Mouse (Mus musculus) erythroid progenitor cell, adult 5-6 weeks (primary cell): Measurements from ENCODE around the gene Zfp825. TPM values are rescaled to one million over a fixed set of nuclear protein-coding genes. Genes with fewer than 3 reads are reported as not detected.

ENCODE experiments used
- total RNA-seq, 2 experiments: library from RNA; stranded (forward) in 1 of 2; stranded (reverse) in 1 of 2; fragments of 150-400 nt in 1 of 2; fragments of 186-747, 209-891 nt in 1 of 2; gene quantifications; 2 replicates each; pipeline versions ENCODE4 v1.2.3 to v1.2.4; 2015 to 2017; ENCODE audit warnings: low replicate concordance in 2 of 2

Gene Zfp825
- total RNA-seq, 2 experiments from 2014 or later, result 5.0 to 5.1 TPM

Other genes starting within 250 kb of the Zfp825 start
- not detected in 2 replicates for gene Ahrr, start 201.7 kb downstream of the Zfp825 start, total RNA-seq (2015; ENCODE audit: low replicate concordance)
- gene Ahrr, start 201.7 kb downstream of the Zfp825 start, total RNA-seq (2017; ENCODE audit: low replicate concordance), result not detected in 2 replicates
- 56.2 and 60.8 TPM in 2 replicates for gene Pdcd6, start 176.4 kb downstream of the Zfp825 start, total RNA-seq (2015; ENCODE audit: low replicate concordance)
- gene Pdcd6, start 176.4 kb downstream of the Zfp825 start, total RNA-seq (2017; ENCODE audit: low replicate concordance), result 25.1 and 48.8 TPM in 2 replicates
- gene Sdha, start 143.7 kb downstream of the Zfp825 start, total RNA-seq (2015; ENCODE audit: low replicate concordance), result 80.4 and 91.8 TPM in 2 replicates
- gene Sdha, start 143.7 kb downstream of the Zfp825 start, total RNA-seq (2017; ENCODE audit: low replicate concordance), result 94.1 and 108 TPM in 2 replicates
- gene Ccdc127, start 143.7 kb downstream of the Zfp825 start, total RNA-seq (2015; ENCODE audit: low replicate concordance), result 20.5 and 24.5 TPM in 2 replicates
- gene Ccdc127, start 143.7 kb downstream of the Zfp825 start, total RNA-seq (2017; ENCODE audit: low replicate concordance), result 20.8 and 32.7 TPM in 2 replicates
- not detected in 2 replicates for gene Lrrc14b, start 130.0 kb downstream of the Zfp825 start, total RNA-seq (2015; ENCODE audit: low replicate concordance)
- not detected in 2 replicates for gene Lrrc14b, start 130.0 kb downstream of the Zfp825 start, total RNA-seq (2017; ENCODE audit: low replicate concordance)
- gene Zfp72, start 103.2 kb downstream of the Zfp825 start, total RNA-seq (2015; ENCODE audit: low replicate concordance), result not detected in 2 replicates
- gene Zfp72, start 103.2 kb downstream of the Zfp825 start, total RNA-seq (2017; ENCODE audit: low replicate concordance), result 2.5 TPM in 1 of 2 replicates, not detected in the other
- 88.0 and 131 TPM in 2 replicates for gene Ftl1-ps1, start 94.3 kb downstream of the Zfp825 start, total RNA-seq (2015; ENCODE audit: low replicate concordance)
- gene Ftl1-ps1, start 94.3 kb downstream of the Zfp825 start, total RNA-seq (2017; ENCODE audit: low replicate concordance), result 27.9 and 36.8 TPM in 2 replicates
- 36.8 and 66.7 TPM in 2 replicates for gene Erap1, start 145.6 kb upstream of the Zfp825 start, total RNA-seq (2015; ENCODE audit: low replicate concordance)
- gene Erap1, start 145.6 kb upstream of the Zfp825 start, total RNA-seq (2017; ENCODE audit: low replicate concordance), result 9.8 and 10.6 TPM in 2 replicates